Mouse (Mus musculus): ENCODE measurements around the gene Wfdc17. TPM values are rescaled to one million over a fixed set of nuclear protein-coding genes. Genes with fewer than 3 reads are reported as not detected.

Gene Wfdc17
- total RNA-seq, 2 experiments from 2014 or later = 0.91 to 1.1 TPM

GRCm38 (mm10) chr11:83739241-83739640, 35.5 kb downstream of the Wfdc17 start:
- intact Hi-C loops (cut with DNase I) = loop anchor here (1.0 to 2.0 kb wide), 3 partner anchors 106 to 298 kb away; no protein-coding TSS in a partner anchor
- DNase-seq = peak; percentile 80 to 88

GRCm38 (mm10) chr11:83740443-83740991, 36.7 kb downstream of the Wfdc17 start:
- intact Hi-C loops (cut with DNase I) = no loop called here
- no peak for DNase-seq

- no peak for DNase-seq
These were observed 38.0 kb downstream of the Wfdc17 start for GRCm38 (mm10) chr11:83741841-83742240.

GRCm38 (mm10) chr11:83742731-83743355, 39.1 kb downstream of the Wfdc17 start:
- no peak for DNase-seq
- intact Hi-C loops (cut with DNase I) = no loop called here

More at GRCm38 (mm10) chr11:83741841-83742240, 38.0 kb downstream of the Wfdc17 start:
- intact Hi-C loops (cut with DNase I) = no loop called here

- intact Hi-C loops (cut with DNase I) = no loop called here
- no peak for DNase-seq
These were observed 39.7 kb downstream of the Wfdc17 start for GRCm38 (mm10) chr11:83743525-83743924.

GRCm38 (mm10) chr11:83746152-83746551, 42.4 kb downstream of the Wfdc17 start:
- DNase-seq = no peak
- intact Hi-C loops (cut with DNase I) = no loop called here

GRCm38 (mm10) chr11:83746681-83747080, 42.9 kb downstream of the Wfdc17 start, which contains the start of gene Wfdc21:
TSS of gene Wfdc21 (plus strand) at chr11:83746940.
- DNase-seq = no peak
- intact Hi-C loops (cut with DNase I) = no loop called here

- no peak for DNase-seq
- intact Hi-C loops (cut with DNase I) = no loop called here
These were observed 43.8 kb downstream of the Wfdc17 start for GRCm38 (mm10) chr11:83747376-83748265.

GRCm38 (mm10) chr11:83753581-83754181, 49.9 kb downstream of the Wfdc17 start, which contains the start of gene Heatr6:
TSS of gene Heatr6 (plus strand) at chr11:83753696.
- intact Hi-C loops (cut with DNase I) = no loop called here
- peak; percentile 92 to 95 for DNase-seq

GRCm38 (mm10) chr11:83754227-83754626, 50.4 kb downstream of the Wfdc17 start:
- DNase-seq = no peak
- intact Hi-C loops (cut with DNase I) = no loop called here

Other genes starting within 250 kb of the Wfdc17 start
- gene Mmp28, start 240.9 kb upstream of the Wfdc17 start, total RNA-seq (2021) = 1 to 10 TPM; 7.4 to 8.4 TPM
- 10 to 100 TPM; 39.8 to 46.3 TPM for gene Taf15, start 230.9 kb upstream of the Wfdc17 start, total RNA-seq (2021)
- gene Heatr9, start 181.8 kb upstream of the Wfdc17 start, total RNA-seq (2021) = not detected
- not detected for gene Ccl5, start 173.5 kb upstream of the Wfdc17 start, total RNA-seq (2021)
- 1 to 10 TPM; 2.9 to 5.3 TPM for gene Ccl9, start 125.4 kb upstream of the Wfdc17 start, total RNA-seq (2021)
- gene Ccl6, start 110.9 kb upstream of the Wfdc17 start, total RNA-seq (2021) = 1 to 10 TPM; 3.0 to 4.5 TPM
- not detected for gene Rpl9-ps1, start 58.4 kb upstream of the Wfdc17 start, total RNA-seq (2021)
- under 1 TPM in 1 of 2 experiments, not detected in 1; 0.35 TPM for gene Ccl3, start 54.6 kb upstream of the Wfdc17 start, total RNA-seq (2021)
- not detected for gene Ccl4, start 41.4 kb upstream of the Wfdc17 start, total RNA-seq (2021)
- gene Wfdc18, start 5.0 kb downstream of the Wfdc17 start, total RNA-seq (2021) = under 1 TPM in 1 of 2 experiments, not detected in 1; 0.74 TPM
- gene Wfdc21, start 42.9 kb downstream of the Wfdc17 start, total RNA-seq (2021) = not detected
- gene Heatr6, start 49.7 kb downstream of the Wfdc17 start, total RNA-seq (2021) = 1 to 10 TPM; 8.0 to 8.2 TPM
- gene Hnf1b, start 146.1 kb downstream of the Wfdc17 start, total RNA-seq (2021) = not detected
- 10 to 100 TPM; 12.3 to 12.4 TPM for gene Ddx52, start 238.1 kb downstream of the Wfdc17 start, total RNA-seq (2021)

Measured in heart, postnatal 10 days (tissue).